Mouse (Mus musculus): ENCODE measurements around the gene Thoc6. TPM values are rescaled to one million over a fixed set of nuclear protein-coding genes. Genes with fewer than 3 reads are reported as not detected.

Gene Thoc6
- polyA plus RNA-seq, 1 experiment, result 24.8 TPM

DNA sequence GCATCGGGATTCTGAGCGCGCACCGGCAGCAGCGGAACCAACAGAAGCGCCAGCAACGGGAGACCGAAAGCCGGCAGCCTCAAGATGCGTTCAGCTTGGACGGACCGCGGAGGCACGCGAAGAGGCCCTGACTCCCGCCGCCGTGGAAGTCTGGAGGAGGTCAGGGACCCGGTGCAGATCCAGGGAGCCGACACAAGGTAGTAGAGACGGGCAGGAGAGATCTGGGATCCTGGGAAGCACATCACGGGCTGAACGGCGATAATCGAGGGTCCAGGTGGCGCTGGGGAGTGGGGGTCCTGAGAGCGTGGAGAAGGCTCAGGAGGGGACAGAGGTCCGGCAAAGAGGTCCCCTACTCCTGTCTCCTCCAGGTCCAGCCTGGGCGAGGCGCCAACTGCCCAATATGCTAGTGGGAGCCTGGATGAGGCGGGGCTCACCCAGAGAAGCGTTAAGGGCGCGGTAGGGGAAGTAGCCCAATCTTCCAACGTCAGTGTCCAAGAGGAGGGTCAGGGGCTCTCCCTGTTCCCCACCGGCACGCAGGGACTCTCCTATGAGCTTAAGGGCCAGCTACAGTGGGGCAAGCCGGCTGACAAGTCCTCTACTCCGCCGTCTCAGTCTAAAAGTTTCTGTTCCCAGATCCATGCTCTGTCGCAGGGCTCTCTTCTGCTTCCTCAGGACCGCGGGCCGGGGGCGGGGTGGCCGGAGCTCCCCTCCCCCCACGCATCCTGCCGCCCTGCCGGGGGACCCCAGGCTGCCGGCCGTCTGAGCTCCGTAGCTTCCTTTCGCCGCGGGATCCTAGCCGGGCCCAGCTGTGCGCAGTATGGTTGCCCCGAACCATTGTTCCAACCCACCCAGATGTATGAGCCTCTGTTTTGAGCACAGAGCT is 28.8 kb downstream of the Thoc6 start, which contains the start of gene Mmp25:
Mmp25 (minus strand) TSS at position 665 of the 883 bp plus-strand sequence.
- DNase-seq (ENCODE audit: low read depth in 1 of 2, low spot score in 2 of 2), result no peak
- 4% methylated on average over 58 of the region's 58 CpGs for WGBS
- no peak for TF ChIP-seq POLR2A (IDR thresholded peaks at IDR 0.05; ENCODE audit: low read depth, low read length)
- no peak for TF ChIP-seq CTCF (IDR thresholded peaks at IDR 0.05; ENCODE audit: extremely low read depth, insufficient read depth, insufficient read length, insufficient replicate concordance)
- Histone ChIP-seq H3K27me3 (ENCODE audit: control insufficient read depth, insufficient read depth, low read length) (peaks cover 11% of the 10 kb centered on the region; the same call in 1 of the 2 replicates), H3K4me3 (ENCODE audit: extremely low read depth, insufficient read depth, insufficient read length) (peak within 1 kb of the TSS; percentile 37), H3K27ac (ENCODE audit: insufficient read depth, low read length) (no peak within 1 kb of the TSS), H3K4me1 (ENCODE audit: control insufficient read depth, insufficient read depth, insufficient read length) (peaks cover 5% of the 10 kb centered on the region; the same call in 1 of the 2 replicates), H3K36me3 (ENCODE audit: control insufficient read depth, insufficient read depth, low read length) (no peaks in the 10 kb centered on the region)

- TF ChIP-seq POLR2A (IDR thresholded peaks at IDR 0.05; ENCODE audit: low read depth, low read length), result no peak
- no peak for TF ChIP-seq CTCF (IDR thresholded peaks at IDR 0.05; ENCODE audit: extremely low read depth, insufficient read depth, insufficient read length, insufficient replicate concordance)
These were observed 42.4 kb downstream of the Thoc6 start for GRCm38 (mm10) chr17:23631241-23631640.

DNA sequence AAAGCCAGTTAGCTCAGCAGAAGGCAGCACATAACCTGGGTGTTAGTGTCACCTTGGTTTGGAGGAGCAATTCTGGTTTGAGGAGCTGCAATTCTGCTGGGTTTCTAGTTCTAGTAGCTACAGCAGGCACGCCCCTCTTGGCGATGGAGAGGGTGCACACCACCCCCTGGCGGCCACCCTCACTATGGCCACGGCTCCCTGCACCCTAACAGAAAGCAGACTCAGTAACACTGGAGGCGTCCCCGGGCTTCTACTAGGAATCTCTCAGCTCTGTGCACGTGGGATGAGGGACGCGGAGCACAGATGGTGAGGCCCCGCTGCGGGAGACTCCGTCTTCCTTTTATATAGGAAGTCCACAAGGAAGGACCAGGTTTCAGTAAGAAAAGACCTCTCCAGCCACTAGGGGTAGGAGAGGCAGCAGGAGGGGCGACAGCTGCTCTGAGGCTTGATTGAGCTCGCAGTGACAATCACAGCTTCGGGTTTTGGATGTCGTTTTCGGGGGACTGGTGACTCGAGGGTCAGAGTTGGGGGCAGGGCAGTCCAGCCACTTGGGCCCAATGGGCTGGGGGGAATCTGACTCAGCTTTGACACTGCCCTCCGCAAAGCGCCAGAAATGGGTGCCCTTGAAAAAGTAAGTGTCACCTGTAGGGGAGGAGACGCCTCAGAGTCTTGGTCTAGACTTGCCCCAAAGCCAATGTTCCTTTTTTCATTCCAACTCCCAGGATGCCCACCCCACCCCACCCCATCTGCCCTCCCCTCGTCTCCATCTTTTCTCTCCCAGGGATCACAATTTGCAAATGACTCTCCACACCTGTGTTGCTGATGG is 43.3 kb downstream of the Thoc6 start:
- TF ChIP-seq POLR2A (IDR thresholded peaks at IDR 0.05; ENCODE audit: low read depth, low read length), result no peak
- TF ChIP-seq CTCF (IDR thresholded peaks at IDR 0.05; ENCODE audit: extremely low read depth, insufficient read depth, insufficient read length, insufficient replicate concordance), result peak; percentile 88
- WGBS, result 13% methylated on average over 22 of the region's 22 CpGs

More at GRCm38 (mm10) chr17:23631241-23631640, 42.4 kb downstream of the Thoc6 start:
- no peak overlapping the region for H3K4me3 ChIP-seq (ENCODE audit: extremely low read depth, insufficient read depth, insufficient read length)
- H3K27ac ChIP-seq (ENCODE audit: insufficient read depth, low read length), result no peak overlapping the region
- no peaks in the 10 kb centered on the region for H3K36me3 ChIP-seq (ENCODE audit: control insufficient read depth, insufficient read depth, low read length)
- H3K27me3 ChIP-seq (ENCODE audit: control insufficient read depth, insufficient read depth, low read length), result no peaks in the 10 kb centered on the region
- no peaks in the 10 kb centered on the region; the same call in 1 of the 2 replicates for H3K4me1 ChIP-seq (ENCODE audit: control insufficient read depth, insufficient read depth, insufficient read length)
- DNase-seq (ENCODE audit: low read depth in 1 of 2, low spot score in 2 of 2), result no peak
- 83% methylated on average over 8 of the region's 8 CpGs for WGBS

DNA sequence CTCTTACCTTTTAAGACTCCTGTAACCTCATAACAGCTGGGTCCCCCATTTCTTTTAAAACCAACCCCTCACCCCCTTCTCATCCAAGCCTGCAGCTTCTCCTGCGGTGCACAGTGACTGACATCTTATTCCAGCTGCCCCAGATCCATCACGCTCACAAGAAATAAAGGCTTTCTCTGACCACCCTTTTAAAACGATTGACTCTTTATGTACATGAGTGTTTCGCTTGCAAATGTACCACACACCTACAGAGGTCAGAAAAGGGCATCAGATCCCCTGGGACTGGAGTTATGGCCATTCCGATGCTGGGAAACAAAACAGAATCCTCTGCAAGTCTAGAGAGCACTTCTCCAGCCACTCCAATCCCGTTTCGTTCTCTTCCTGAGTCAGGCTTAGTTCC is 45.9 kb downstream of the Thoc6 start:
- Histone ChIP-seq H3K4me3 (ENCODE audit: extremely low read depth, insufficient read depth, insufficient read length) (no peak overlapping the region), H3K4me1 (ENCODE audit: control insufficient read depth, insufficient read depth, insufficient read length) (no peaks in the 10 kb centered on the region; the same call in 1 of the 2 replicates), H3K36me3 (ENCODE audit: control insufficient read depth, insufficient read depth, low read length) (no peaks in the 10 kb centered on the region), H3K27me3 (ENCODE audit: control insufficient read depth, insufficient read depth, low read length) (no peaks in the 10 kb centered on the region), H3K27ac (ENCODE audit: insufficient read depth, low read length) (no peak overlapping the region)
- 72% methylated on average over 7 of the region's 7 CpGs for WGBS
- TF ChIP-seq POLR2A (IDR thresholded peaks at IDR 0.05; ENCODE audit: low read depth, low read length), result no peak
- no peak for TF ChIP-seq CTCF (IDR thresholded peaks at IDR 0.05; ENCODE audit: extremely low read depth, insufficient read depth, insufficient read length, insufficient replicate concordance)
- no peak for DNase-seq (ENCODE audit: low read depth in 1 of 2, low spot score in 2 of 2)

More for the DNA sequence above, 43.3 kb downstream of the Thoc6 start:
- Histone ChIP-seq H3K4me1 (ENCODE audit: control insufficient read depth, insufficient read depth, insufficient read length) (no peaks in the 10 kb centered on the region; the same call in 1 of the 2 replicates), H3K36me3 (ENCODE audit: control insufficient read depth, insufficient read depth, low read length) (no peaks in the 10 kb centered on the region), H3K4me3 (ENCODE audit: extremely low read depth, insufficient read depth, insufficient read length) (no peak overlapping the region), H3K27ac (ENCODE audit: insufficient read depth, low read length) (no peak overlapping the region), H3K27me3 (ENCODE audit: control insufficient read depth, insufficient read depth, low read length) (no peaks in the 10 kb centered on the region)
- DNase-seq (ENCODE audit: low read depth in 1 of 2, low spot score in 2 of 2), result peak; percentile 31 to 69

GRCm38 (mm10) chr17:23620351-23620750 is 53.3 kb downstream of the Thoc6 start:
- no peak overlapping the region for H3K27ac ChIP-seq (ENCODE audit: insufficient read depth, low read length)
- H3K4me1 ChIP-seq (ENCODE audit: control insufficient read depth, insufficient read depth, insufficient read length), result no peaks in the 10 kb centered on the region
- no peak overlapping the region for H3K4me3 ChIP-seq (ENCODE audit: extremely low read depth, insufficient read depth, insufficient read length)
- H3K27me3 ChIP-seq (ENCODE audit: control insufficient read depth, insufficient read depth, low read length), result no peaks in the 10 kb centered on the region
- TF ChIP-seq CTCF (IDR thresholded peaks at IDR 0.05; ENCODE audit: extremely low read depth, insufficient read depth, insufficient read length, insufficient replicate concordance), result no peak
- no peak for TF ChIP-seq POLR2A (IDR thresholded peaks at IDR 0.05; ENCODE audit: low read depth, low read length)
- no peaks in the 10 kb centered on the region for H3K36me3 ChIP-seq (ENCODE audit: control insufficient read depth, insufficient read depth, low read length)
- WGBS, result 68% methylated on average over 7 of the region's 7 CpGs
- DNase-seq (ENCODE audit: low read depth in 1 of 2, low spot score in 2 of 2), result peak in 1 of 2 experiments; percentile 52

Other genes with a start within 250 kb of the Thoc6 start
- not detected in 2 replicates for gene Vmn2r117, start 194.2 kb downstream of the Thoc6 start, polyA plus RNA-seq (2012; rRNA removed)
- 11.8 and 17.2 TPM in 2 replicates for gene Zfp213, start 109.6 kb downstream of the Thoc6 start, polyA plus RNA-seq (2012; rRNA removed)
- gene Zfp13, start 74.4 kb downstream of the Thoc6 start, polyA plus RNA-seq (2012; rRNA removed), result 2.9 and 3.4 TPM in 2 replicates
- gene Zscan10, start 73.0 kb downstream of the Thoc6 start, polyA plus RNA-seq (2012; rRNA removed), result 0.06 TPM in 1 of 2 replicates, not detected in the other
- 1.3 and 2.0 TPM in 2 replicates for gene Mmp25, start 28.6 kb downstream of the Thoc6 start, polyA plus RNA-seq (2012; rRNA removed)
- 0.16 and 0.25 TPM in 2 replicates for gene Bicdl2, start 13.4 kb downstream of the Thoc6 start, polyA plus RNA-seq (2012; rRNA removed)
- 75.0 and 90.8 TPM in 2 replicates for gene Hcfc1r1, start 286 bp downstream of the Thoc6 start, polyA plus RNA-seq (2012; rRNA removed)
- gene Tnfrsf12a, start 3.6 kb upstream of the Thoc6 start, polyA plus RNA-seq (2012; rRNA removed), result 3.8 and 4.9 TPM in 2 replicates
- 0.18 and 0.32 TPM in 2 replicates for gene Cldn6, start 5.4 kb upstream of the Thoc6 start, polyA plus RNA-seq (2012; rRNA removed)
- 0.15 and 0.19 TPM in 2 replicates for gene Cldn9, start 10.1 kb upstream of the Thoc6 start, polyA plus RNA-seq (2012; rRNA removed)
- gene 1520401A03Rik, start 48.9 kb upstream of the Thoc6 start, polyA plus RNA-seq (2012; rRNA removed), result not detected in 2 replicates
- 48.3 and 74.8 TPM in 2 replicates for gene Pkmyt1, start 52.5 kb upstream of the Thoc6 start, polyA plus RNA-seq (2012; rRNA removed)
- gene Paqr4, start 67.0 kb upstream of the Thoc6 start, polyA plus RNA-seq (2012; rRNA removed), result 13.8 and 22.0 TPM in 2 replicates
- 0.65 and 0.92 TPM in 2 replicates for gene Kremen2, start 72.0 kb upstream of the Thoc6 start, polyA plus RNA-seq (2012; rRNA removed)
- 17.4 and 21.2 TPM in 2 replicates for gene Flywch1, start 97.7 kb upstream of the Thoc6 start, polyA plus RNA-seq (2012; rRNA removed)
- 1.4 and 1.5 TPM in 2 replicates for gene Flywch2, start 112.2 kb upstream of the Thoc6 start, polyA plus RNA-seq (2012; rRNA removed)
- 601 and 671 TPM in 2 replicates for gene Srrm2, start 116.7 kb upstream of the Thoc6 start, polyA plus RNA-seq (2012; rRNA removed)
- 237 and 329 TPM in 2 replicates for gene Elob, start 155.3 kb upstream of the Thoc6 start, polyA plus RNA-seq (2012; rRNA removed)
- gene Prss33, start 162.2 kb upstream of the Thoc6 start, polyA plus RNA-seq (2012; rRNA removed), result 0.08 and 0.09 TPM in 2 replicates
- 0.14 TPM in 1 of 2 replicates, not detected in the other for gene Prss32, start 170.0 kb upstream of the Thoc6 start, polyA plus RNA-seq (2012; rRNA removed)
- 0.18 and 0.32 TPM in 2 replicates for gene Prss41, start 170.3 kb upstream of the Thoc6 start, polyA plus RNA-seq (2012; rRNA removed)
- gene Prss21, start 194.2 kb upstream of the Thoc6 start, polyA plus RNA-seq (2012; rRNA removed), result not detected in 2 replicates
- gene Dcpp1, start 207.0 kb upstream of the Thoc6 start, polyA plus RNA-seq (2012; rRNA removed), result not detected in 2 replicates
- not detected in 2 replicates for gene Dcpp2, start 207.0 kb upstream of the Thoc6 start, polyA plus RNA-seq (2012; rRNA removed)
- gene Dcpp3, start 243.6 kb upstream of the Thoc6 start, polyA plus RNA-seq (2012; rRNA removed), result not detected in 2 replicates

Data from spleen, adult 2 months (tissue).